Mouse (Mus musculus) liver, postnatal 0 days (tissue): ENCODE measurements at regions not wholly inside any gene's neighbourhood (a gene's known extent, or its start where the extent isn't known, plus 50 kb on each side); places are given as distances from the start of the nearest gene placed in this dataset.

Source experiments
- CTCF ChIP-seq: sonication (generic); IDR thresholded peaks from 2 replicates; pipeline ENCODE4 v1.5.1; 2016; ENCODE audit warnings: antibody characterized with exemption, low read depth
- EP300 ChIP-seq: IDR thresholded peaks from 2 replicates; pipeline ENCODE4 v1.6.1; 2016; ENCODE audit warnings: antibody characterized with exemption, low read depth, mild to moderate bottlenecking

GRCm38 (mm10) chr9:47358400-47358767 is 171.6 kb upstream of the Cadm1 start:
- TF ChIP-seq CTCF = no peak
- TF ChIP-seq EP300 = no peak
